Mouse (Mus musculus): ENCODE measurements at regions not wholly inside any gene's neighbourhood (a gene's known extent, or its start where the extent isn't known, plus 50 kb on each side); places are given as distances from the start of the nearest gene placed in this dataset.

GRCm38 (mm10) chr14:25050674-25051251 is 408.2 kb upstream of the Zmiz1 start:
- no peak for DNase-seq (ENCODE audit: low spot score in 2 of 2)

- no peak for DNase-seq (ENCODE audit: low spot score in 2 of 2)
Measured at GRCm38 (mm10) chr14:25052175-25052574, 406.8 kb upstream of the Zmiz1 start.

GRCm38 (mm10) chr14:25059351-25059750 is 399.6 kb upstream of the Zmiz1 start:
- DNase-seq (ENCODE audit: low spot score in 2 of 2): no peak

GRCm38 (mm10) chr14:25060285-25060684 is 398.7 kb upstream of the Zmiz1 start:
- DNase-seq (ENCODE audit: low spot score in 2 of 2): no peak

GRCm38 (mm10) chr14:25063090-25063489 is 395.9 kb upstream of the Zmiz1 start:
- no peak for DNase-seq (ENCODE audit: low spot score in 2 of 2)

GRCm38 (mm10) chr14:25064190-25064947 is 394.6 kb upstream of the Zmiz1 start:
- DNase-seq (ENCODE audit: low spot score in 2 of 2): no peak

GRCm38 (mm10) chr14:25067435-25067834 is 391.6 kb upstream of the Zmiz1 start:
- DNase-seq (ENCODE audit: low spot score in 2 of 2): no peak

GRCm38 (mm10) chr14:25068430-25068829 is 390.6 kb upstream of the Zmiz1 start:
- no peak for DNase-seq (ENCODE audit: low spot score in 2 of 2)

- no peak for DNase-seq (ENCODE audit: low spot score in 2 of 2)
Measured at GRCm38 (mm10) chr14:25073143-25073542, 385.8 kb upstream of the Zmiz1 start.

- peak; percentile 41 to 51 for DNase-seq (ENCODE audit: low spot score in 2 of 2)
Measured at GRCm38 (mm10) chr14:25074022-25074800, 384.8 kb upstream of the Zmiz1 start.

GRCm38 (mm10) chr14:25074891-25075290 is 384.1 kb upstream of the Zmiz1 start:
- DNase-seq (ENCODE audit: low spot score in 2 of 2): no peak

GRCm38 (mm10) chr14:25080431-25080830 is 378.6 kb upstream of the Zmiz1 start:
- DNase-seq (ENCODE audit: low spot score in 2 of 2): no peak

- DNase-seq (ENCODE audit: low spot score in 2 of 2): no peak
Measured at GRCm38 (mm10) chr14:25083847-25084246, 375.1 kb upstream of the Zmiz1 start.

GRCm38 (mm10) chr14:25096786-25097185 is 362.2 kb upstream of the Zmiz1 start:
- DNase-seq (ENCODE audit: low spot score in 2 of 2): no peak

- DNase-seq (ENCODE audit: low spot score in 2 of 2): no peak
Measured at GRCm38 (mm10) chr14:25105391-25105790, 353.6 kb upstream of the Zmiz1 start.

GRCm38 (mm10) chr14:25106451-25106850 is 352.5 kb upstream of the Zmiz1 start:
- DNase-seq (ENCODE audit: low spot score in 2 of 2): no peak

GRCm38 (mm10) chr14:25108101-25108652 is 350.8 kb upstream of the Zmiz1 start:
- no peak for DNase-seq (ENCODE audit: low spot score in 2 of 2)

GRCm38 (mm10) chr14:25108701-25109290 is 350.2 kb upstream of the Zmiz1 start:
- peak; percentile 28 to 60 for DNase-seq (ENCODE audit: low spot score in 2 of 2)

GRCm38 (mm10) chr14:25109691-25110090 is 349.3 kb upstream of the Zmiz1 start:
- DNase-seq (ENCODE audit: low spot score in 2 of 2): no peak

GRCm38 (mm10) chr14:25112832-25113231 is 346.2 kb upstream of the Zmiz1 start:
- no peak for DNase-seq (ENCODE audit: low spot score in 2 of 2)

- DNase-seq (ENCODE audit: low spot score in 2 of 2): no peak
Measured at GRCm38 (mm10) chr14:25113326-25113725, 345.7 kb upstream of the Zmiz1 start.
